Mouse (Mus musculus): ENCODE results near the gene Afmid. TPM values are rescaled to one million over a fixed set of nuclear protein-coding genes. Genes with fewer than 3 reads are reported as not detected.
A peak's percentile ranks its signal among the peaks of the same experiment; 100 is the strongest.

The Afmid gene
- polyA plus RNA-seq, 1 experiment, result 6.4 TPM

- peak within 1 kb of the TSS; percentile 60 for H3K4me3 ChIP-seq (ENCODE audit: insufficient read depth, low read length)
- H3K27ac ChIP-seq (ENCODE audit: insufficient read depth, low read length), result no peak within 1 kb of the TSS
- TF ChIP-seq CTCF (IDR thresholded peaks at IDR 0.05; ENCODE audit: borderline replicate concordance, insufficient read depth, low read length) (no peak), POLR2A (IDR thresholded peaks at IDR 0.05; ENCODE audit: low read depth, low read length) (peak; percentile 72)
- no peaks in the 10 kb centered on the region for H3K4me1 ChIP-seq (ENCODE audit: control insufficient read depth, insufficient read depth, low read length)
These were observed 47.3 kb downstream of the Afmid start, which contains the start of gene Tha1 for GRCm38 (mm10) chr11:117872861-117873608. TSS of gene Tha1 (minus strand) at chr11:117873481.

GRCm38 (mm10) chr11:117874419-117874818 lies 48.7 kb downstream of the Afmid start:
- TF ChIP-seq POLR2A (IDR thresholded peaks at IDR 0.05; ENCODE audit: low read depth, low read length) (no peak), CTCF (IDR thresholded peaks at IDR 0.05; ENCODE audit: borderline replicate concordance, insufficient read depth, low read length) (no peak)
- no peak overlapping the region for H3K27ac ChIP-seq (ENCODE audit: insufficient read depth, low read length)
- H3K4me1 ChIP-seq (ENCODE audit: control insufficient read depth, insufficient read depth, low read length), result no peaks in the 10 kb centered on the region
- no peak overlapping the region for H3K4me3 ChIP-seq (ENCODE audit: insufficient read depth, low read length)

GRCm38 (mm10) chr11:117875681-117876080 lies 50.0 kb downstream of the Afmid start:
- Histone ChIP-seq H3K4me3 (ENCODE audit: insufficient read depth, low read length) (no peak overlapping the region), H3K4me1 (ENCODE audit: control insufficient read depth, insufficient read depth, low read length) (no peaks in the 10 kb centered on the region), H3K27ac (ENCODE audit: insufficient read depth, low read length) (no peak overlapping the region)
- no peak for TF ChIP-seq CTCF (IDR thresholded peaks at IDR 0.05; ENCODE audit: borderline replicate concordance, insufficient read depth, low read length)
- no peak for TF ChIP-seq POLR2A (IDR thresholded peaks at IDR 0.05; ENCODE audit: low read depth, low read length)

GRCm38 (mm10) chr11:117877917-117878745 lies 52.4 kb downstream of the Afmid start:
- Histone ChIP-seq H3K27ac (ENCODE audit: insufficient read depth, low read length) (no peak overlapping the region), H3K4me1 (ENCODE audit: control insufficient read depth, insufficient read depth, low read length) (0 out of 2 replicates have a peak, but pooled peaks cover 3% of the 10 kb centered on the region), H3K4me3 (ENCODE audit: insufficient read depth, low read length) (no peak overlapping the region)
- no peak for TF ChIP-seq CTCF (IDR thresholded peaks at IDR 0.05; ENCODE audit: borderline replicate concordance, insufficient read depth, low read length)
- no peak for TF ChIP-seq POLR2A (IDR thresholded peaks at IDR 0.05; ENCODE audit: low read depth, low read length)

GRCm38 (mm10) chr11:117878892-117879291 lies 53.2 kb downstream of the Afmid start:
- Histone ChIP-seq H3K4me3 (ENCODE audit: insufficient read depth, low read length) (no peak overlapping the region), H3K27ac (ENCODE audit: insufficient read depth, low read length) (no peak overlapping the region), H3K4me1 (ENCODE audit: control insufficient read depth, insufficient read depth, low read length) (0 out of 2 replicates have a peak, but pooled peaks cover 3% of the 10 kb centered on the region)
- TF ChIP-seq CTCF (IDR thresholded peaks at IDR 0.05; ENCODE audit: borderline replicate concordance, insufficient read depth, low read length), result no peak

- Histone ChIP-seq H3K27ac (ENCODE audit: insufficient read depth, low read length) (no peak overlapping the region), H3K4me3 (ENCODE audit: insufficient read depth, low read length) (no peak overlapping the region), H3K4me1 (ENCODE audit: control insufficient read depth, insufficient read depth, low read length) (0 out of 2 replicates have a peak, but pooled peaks cover 3% of the 10 kb centered on the region)
- TF ChIP-seq CTCF (IDR thresholded peaks at IDR 0.05; ENCODE audit: borderline replicate concordance, insufficient read depth, low read length), result no peak
- no peak for TF ChIP-seq POLR2A (IDR thresholded peaks at IDR 0.05; ENCODE audit: low read depth, low read length)
These were observed 54.0 kb downstream of the Afmid start for GRCm38 (mm10) chr11:117879676-117880075.

GRCm38 (mm10) chr11:117880336-117880976 lies 54.7 kb downstream of the Afmid start:
- H3K4me1 ChIP-seq (ENCODE audit: control insufficient read depth, insufficient read depth, low read length), result 0 out of 2 replicates have a peak, but pooled peaks cover 3% of the 10 kb centered on the region
- no peak overlapping the region for H3K27ac ChIP-seq (ENCODE audit: insufficient read depth, low read length)
- no peak overlapping the region for H3K4me3 ChIP-seq (ENCODE audit: insufficient read depth, low read length)
- TF ChIP-seq CTCF (IDR thresholded peaks at IDR 0.05; ENCODE audit: borderline replicate concordance, insufficient read depth, low read length) (no peak), POLR2A (IDR thresholded peaks at IDR 0.05; ENCODE audit: low read depth, low read length) (no peak)

- Histone ChIP-seq H3K4me1 (ENCODE audit: control insufficient read depth, insufficient read depth, low read length) (0 out of 2 replicates have a peak, but pooled peaks cover 3% of the 10 kb centered on the region), H3K27ac (ENCODE audit: insufficient read depth, low read length) (no peak overlapping the region), H3K4me3 (ENCODE audit: insufficient read depth, low read length) (no peak overlapping the region)
- TF ChIP-seq CTCF (IDR thresholded peaks at IDR 0.05; ENCODE audit: borderline replicate concordance, insufficient read depth, low read length), result no peak
- no peak for TF ChIP-seq POLR2A (IDR thresholded peaks at IDR 0.05; ENCODE audit: low read depth, low read length)
These were observed 55.2 kb downstream of the Afmid start for GRCm38 (mm10) chr11:117880977-117881358.

- Histone ChIP-seq H3K4me3 (ENCODE audit: insufficient read depth, low read length) (no peak overlapping the region), H3K27ac (ENCODE audit: insufficient read depth, low read length) (no peak overlapping the region), H3K4me1 (ENCODE audit: control insufficient read depth, insufficient read depth, low read length) (0 out of 2 replicates have a peak, but pooled peaks cover 3% of the 10 kb centered on the region)
- TF ChIP-seq CTCF (IDR thresholded peaks at IDR 0.05; ENCODE audit: borderline replicate concordance, insufficient read depth, low read length), result no peak
- no peak for TF ChIP-seq POLR2A (IDR thresholded peaks at IDR 0.05; ENCODE audit: low read depth, low read length)
These were observed 56.1 kb downstream of the Afmid start for GRCm38 (mm10) chr11:117881787-117882186.

All from embryonic fibroblast, embryonic 13.5 days (primary cell).